Mouse (Mus musculus): Measurements from ENCODE around the gene Usp5.
A peak's percentile ranks its signal among the peaks of the same experiment; 100 is the strongest.
"Not testable (repeated sequence)": the region's sequence is repeated elsewhere in the genome, so short reads cannot be mapped to it uniquely, and the experiment has no call there.

The Usp5 gene

GRCm38 (mm10) chr6:124839805-124840204 is 10.5 kb upstream of the Usp5 start:
- DNase-seq: no peak

GRCm38 (mm10) chr6:124836411-124836810 is 7.1 kb upstream of the Usp5 start:
- no peak for DNase-seq

GRCm38 (mm10) chr6:124835531-124835930 is 6.2 kb upstream of the Usp5 start:
- DNase-seq: no peak

- DNase-seq: no peak
These were observed 5.3 kb upstream of the Usp5 start for GRCm38 (mm10) chr6:124834512-124835081.

- no peak for DNase-seq
These were observed 2.4 kb upstream of the Usp5 start for GRCm38 (mm10) chr6:124831649-124832048.

GRCm38 (mm10) chr6:124831199-124831598 is 1.9 kb upstream of the Usp5 start:
- DNase-seq: not testable (repeated sequence)

- peak; percentile 90 for DNase-seq
These were observed 766 bp upstream of the Usp5 start for GRCm38 (mm10) chr6:124829799-124830700.

- no peak for DNase-seq
These were observed 1.1 kb downstream of the Usp5 start for GRCm38 (mm10) chr6:124828101-124828592.

GRCm38 (mm10) chr6:124822049-124822448 is 7.2 kb downstream of the Usp5 start:
- no peak for DNase-seq

- no peak for DNase-seq
These were observed 8.4 kb downstream of the Usp5 start for GRCm38 (mm10) chr6:124820891-124821290.

- no peak for DNase-seq
These were observed 11.3 kb downstream of the Usp5 start for GRCm38 (mm10) chr6:124817971-124818370.

- DNase-seq: no peak
These were observed 11.7 kb downstream of the Usp5 start for GRCm38 (mm10) chr6:124817563-124817962.

GRCm38 (mm10) chr6:124817125-124817524 is 12.2 kb downstream of the Usp5 start:
- no peak for DNase-seq

- no peak for DNase-seq
These were observed 12.7 kb downstream of the Usp5 start for GRCm38 (mm10) chr6:124816611-124817010.

- DNase-seq: no peak
These were observed 14.2 kb downstream of the Usp5 start for GRCm38 (mm10) chr6:124814858-124815774.

- no peak for DNase-seq
These were observed 14.8 kb downstream of the Usp5 start for GRCm38 (mm10) chr6:124814448-124814847.

- DNase-seq: peak; percentile 89
These were observed 15.4 kb downstream of the Usp5 start, which contains the start of gene Tpi1 for GRCm38 (mm10) chr6:124813933-124814332. Gene Tpi1 (minus strand): TSS chr6:124814296.

GRCm38 (mm10) chr6:124813496-124813895 is 15.8 kb downstream of the Usp5 start:
- DNase-seq: peak; percentile 76

- no peak for DNase-seq
These were observed 16.4 kb downstream of the Usp5 start for GRCm38 (mm10) chr6:124812848-124813247.

- DNase-seq: no peak
These were observed 17.4 kb downstream of the Usp5 start for GRCm38 (mm10) chr6:124811701-124812560.

- no peak for DNase-seq
These were observed 17.9 kb downstream of the Usp5 start for GRCm38 (mm10) chr6:124811403-124811665.
